Comparison of ENCODE assay signal across 9 mouse cellular contexts in the genomic region with DNA sequence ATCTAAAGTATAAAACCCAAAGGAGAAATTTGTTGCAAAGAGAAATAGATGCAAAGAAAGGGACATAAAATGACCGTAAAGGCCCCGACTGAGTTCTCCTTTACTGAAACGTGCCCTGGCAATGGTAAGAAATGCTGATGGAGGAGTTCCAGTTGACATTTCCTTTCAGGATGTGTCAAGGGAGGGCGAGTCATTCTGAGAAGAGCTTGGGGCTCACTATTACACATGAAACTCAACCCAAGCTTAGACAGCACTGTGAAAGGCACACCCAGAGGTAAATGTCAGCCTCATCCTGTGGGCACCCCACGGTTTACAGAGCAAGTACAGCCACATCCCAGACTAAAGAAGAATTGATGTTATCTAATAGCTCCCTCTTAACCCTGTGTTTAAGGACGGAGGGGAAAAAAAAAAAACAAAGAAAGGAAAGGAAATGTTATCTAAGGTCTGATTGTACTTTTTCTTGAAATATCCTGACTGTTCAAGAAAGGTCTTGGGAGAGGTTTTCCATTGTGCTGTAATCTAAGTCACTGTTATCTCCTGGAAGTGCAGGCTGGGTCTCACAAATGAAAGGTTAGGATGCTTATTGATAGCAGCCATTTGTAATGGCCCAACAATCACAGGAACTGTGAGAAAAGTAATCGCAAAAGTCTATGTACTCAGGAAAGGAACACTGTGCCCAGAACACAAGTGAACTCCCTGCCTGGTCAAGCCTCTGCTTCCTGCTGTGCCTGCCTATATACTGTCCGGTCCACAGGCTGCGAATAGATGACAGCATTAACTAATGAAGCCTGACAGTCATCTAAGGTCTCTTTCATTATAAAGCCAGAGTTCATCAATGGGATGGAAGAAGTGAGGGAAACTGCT.
DNase-seq lines count a peak whose midpoint lies in the region; ATAC-seq lines count a peak whose summit lies in the region.
"Had no signal": no experiment of that assay in that cellular context is flagged by ENCODE, and none has a peak within 500 bp of the region (broad histone marks: within the 10 kb centered on the region; RNA-seq: fewer than 3 reads in every experiment).

No protein-coding gene starts in this region.

- no peaks in the 10 kb centered on the region for H3K36me3 ChIP-seq in kidney, embryonic 16.5 days (ENCODE audit: insufficient read depth, low read length)
- H3K36me3 ChIP-seq in kidney, embryonic 15.5 days: no peaks in the 10 kb centered on the region
- H3K36me3 ChIP-seq in megakaryocyte, embryonic 14.5 days (replicated peaks; ENCODE audit: low read length): no peaks in the 10 kb centered on the region
- H3K36me3 ChIP-seq in forebrain, embryonic 10.5 days (replicated peaks): no peaks in the 10 kb centered on the region
- H3K36me3 ChIP-seq: hindbrain, embryonic 12.5 days had no signal

- 0 out of 2 replicates have a peak, but pooled peaks cover 3% of the 10 kb centered on the region for H3K4me1 ChIP-seq in kidney, embryonic 16.5 days (ENCODE audit: insufficient read depth, low read length)
- H3K4me1 ChIP-seq in kidney, embryonic 15.5 days: no peaks in the 10 kb centered on the region
- peaks cover 35% of the 10 kb centered on the region for H3K4me1 ChIP-seq in megakaryocyte, embryonic 14.5 days
- H3K4me1 ChIP-seq in forebrain, embryonic 10.5 days: no peaks in the 10 kb centered on the region

- 49% methylated on average over 9 of the region's 9 CpGs for WGBS in kidney, embryonic 16.5 days
- 53% methylated on average over 9 of the region's 9 CpGs for WGBS in kidney, embryonic 15.5 days
- WGBS in forebrain, embryonic 10.5 days: 68% methylated on average over 9 of the region's 9 CpGs

- no peaks in the 10 kb centered on the region for H3K9me3 ChIP-seq in kidney, embryonic 16.5 days (ENCODE audit: low read length)
- no peaks in the 10 kb centered on the region for H3K9me3 ChIP-seq in kidney, embryonic 15.5 days (replicated peaks)
- H3K9me3 ChIP-seq in megakaryocyte, embryonic 14.5 days: no peaks in the 10 kb centered on the region
- no peaks in the 10 kb centered on the region for H3K9me3 ChIP-seq in forebrain, embryonic 10.5 days
- H3K9me3 ChIP-seq: hindbrain, embryonic 12.5 days had no signal

- H3K4me2 ChIP-seq in kidney, embryonic 16.5 days (replicated peaks; ENCODE audit: low read depth, low read length): no peak overlapping the region
- no peak overlapping the region for H3K4me2 ChIP-seq in kidney, embryonic 15.5 days
- H3K4me2 ChIP-seq: hindbrain, embryonic 12.5 days had no signal

- no peak overlapping the region for H3K9ac ChIP-seq in kidney, embryonic 16.5 days (replicated peaks; ENCODE audit: low read length)
- no peak overlapping the region for H3K9ac ChIP-seq in kidney, embryonic 15.5 days
- H3K9ac ChIP-seq: hindbrain, embryonic 12.5 days had no signal

- peak; percentile 28 for DNase-seq in embryo, embryonic 10.5 days (ENCODE audit: low spot score)
- no peak for DNase-seq in left cerebral cortex, adult 11 months (ENCODE audit: low spot score)
- no peak for DNase-seq in forebrain, embryonic 10.5 days (ENCODE audit: extremely low spot score, low spot score)
- no peak for DNase-seq in thymus, postnatal 10 days (ENCODE audit: low spot score in 2 of 2)

- H3K27ac ChIP-seq in kidney, embryonic 16.5 days (ENCODE audit: low read length): peak overlapping the region; percentile 30; the same call in 1 of the 2 replicates
- no peak overlapping the region for H3K27ac ChIP-seq in kidney, embryonic 15.5 days
- no peak overlapping the region for H3K27ac ChIP-seq in forebrain, embryonic 10.5 days
- H3K27ac ChIP-seq: hindbrain, embryonic 12.5 days had no signal

- ATAC-seq in kidney, embryonic 16.5 days (ENCODE audit: low FRiP score, low TSS enrichment): no peak
- ATAC-seq in kidney, embryonic 15.5 days (replicated peaks; ENCODE audit: low FRiP score): no peak
- ATAC-seq in hematopoietic stem cell, adult 5-6 weeks (replicated peaks in 1 of 2; ENCODE audit: insufficient read depth in 1 of 2, low FRiP score in 2 of 2, low TSS enrichment in 1 of 2, low read depth in 1 of 2, poor library complexity in 2 of 2, severe bottlenecking in 2 of 2): peak; percentile 29 to 41; a peak in 3 of 4 replicates

- no peaks in the 10 kb centered on the region for H3K27me3 ChIP-seq in kidney, embryonic 16.5 days (ENCODE audit: insufficient read depth, low read length)
- H3K27me3 ChIP-seq in kidney, embryonic 15.5 days: no peaks in the 10 kb centered on the region
- no peaks in the 10 kb centered on the region for H3K27me3 ChIP-seq in megakaryocyte, embryonic 14.5 days (replicated peaks)
- H3K27me3 ChIP-seq in forebrain, embryonic 10.5 days (ENCODE audit: poor library complexity, severe bottlenecking): no peaks in the 10 kb centered on the region
- H3K27me3 ChIP-seq: hindbrain, embryonic 12.5 days had no signal

- H3K4me3 ChIP-seq in kidney, embryonic 16.5 days (ENCODE audit: low read length): no peak overlapping the region
- H3K4me3 ChIP-seq in kidney, embryonic 15.5 days (replicated peaks): no peak overlapping the region
- peak overlapping the region; percentile 56 for H3K4me3 ChIP-seq in megakaryocyte, embryonic 14.5 days (replicated peaks)
- no peak overlapping the region for H3K4me3 ChIP-seq in forebrain, embryonic 10.5 days
- H3K4me3 ChIP-seq: hindbrain, embryonic 12.5 days had no signal

Comparison
In these comparisons a context has a peak if more than half of its experiments do, and no peak if none do; other contexts are left out.
1. ATAC-seq: peak in hematopoietic stem cell, adult 5-6 weeks (2 of 2); none in kidney, embryonic 16.5 days (single experiment) and kidney, embryonic 15.5 days (single experiment).